Mouse (Mus musculus) forebrain, embryonic 14.5 days (tissue): ENCODE data around the gene Smg9. TPM values are rescaled to one million over a fixed set of nuclear protein-coding genes. Genes with fewer than 3 reads are reported as not detected.

Experiments
- ATAC-seq: fragments of 200-750 bp; cut with Nextera tagmentation; 2 replicates; pipeline ENCODE4 v1.8.0; 2017; ENCODE audit warnings: mild to moderate bottlenecking, moderate library complexity
- DNase-seq: peaks from one replicate; pipeline ENCODE4 v3.0.0-alpha.2; 2015; ENCODE audit warnings: low spot score
- H3K27ac ChIP-seq: fragments of 300-500 bp; sonication (generic); 2 replicates; pipeline ENCODE4 v1.5.1; 2014; ENCODE audit warnings: low read depth, mild to moderate bottlenecking, control low read depth, low read length, moderate library complexity
- H3K27me3 ChIP-seq: fragments of 300-500 bp; sonication (generic); replicated peaks from 2 replicates; pipeline ENCODE4 v1.6.1; 2014; ENCODE audit warnings: low read length, control low read depth, mixed read lengths; ENCODE audit not compliant: control insufficient read depth, insufficient read depth
- H3K36me3 ChIP-seq: fragments of 300-500 bp; sonication (generic); 2 replicates; pipeline ENCODE4 v1.6.1; 2014; ENCODE audit warnings: low read length, control low read depth; ENCODE audit not compliant: control insufficient read depth, insufficient read depth
- H3K4me1 ChIP-seq: fragments of 300-500 bp; sonication (generic); 2 replicates; pipeline ENCODE4 v1.6.1; 2014; ENCODE audit warnings: antibody characterized with exemption, low read length, control low read depth; ENCODE audit not compliant: control insufficient read depth, insufficient read depth
- H3K4me2 ChIP-seq: fragments of 300-500 bp; sonication (generic); 2 replicates; pipeline ENCODE4 v1.6.1; 2014; ENCODE audit warnings: mild to moderate bottlenecking, control low read depth, low read length
- H3K4me3 ChIP-seq: fragments of 300-500 bp; sonication (generic); 2 replicates; pipeline ENCODE4 v1.5.1; 2014; ENCODE audit warnings: low read depth, low read length, control low read depth
- H3K9ac ChIP-seq: fragments of 300-500 bp; sonication (generic); 2 replicates; pipeline ENCODE4 v1.6.1; 2014; ENCODE audit warnings: mild to moderate bottlenecking, low read length, control low read depth, moderate library complexity
- H3K9me3 ChIP-seq: fragments of 300-500 bp; sonication (generic); replicated peaks from 2 replicates; pipeline ENCODE4 v1.6.1; 2016; ENCODE audit warnings: low read length, control low read depth, mixed read lengths; ENCODE audit not compliant: control insufficient read depth
- WGBS: fragments of 180-500 bp; shearing (Covaris S2); extraction: QIAGEN DNeasy Blood & Tissue Kit; methylation state at CpG from one replicate; pipeline ENCODE4 v1.1.7; 2014; 5-methylcytosine and 5-hydroxymethylcytosine counted together
- polyA plus RNA-seq: library from polyadenylated mRNA; unstranded; fragments of >200 nt; fragmentation: Nextera tagmentation; extraction: Ambion mirVana; gene quantifications from 2 replicates; pipeline ENCODE4 v1.2.1, GENCODE M21; 2014

Smg9 gene
- polyA plus RNA-seq, 1 experiment from 2014 or later, result 23.4 TPM

DNA sequence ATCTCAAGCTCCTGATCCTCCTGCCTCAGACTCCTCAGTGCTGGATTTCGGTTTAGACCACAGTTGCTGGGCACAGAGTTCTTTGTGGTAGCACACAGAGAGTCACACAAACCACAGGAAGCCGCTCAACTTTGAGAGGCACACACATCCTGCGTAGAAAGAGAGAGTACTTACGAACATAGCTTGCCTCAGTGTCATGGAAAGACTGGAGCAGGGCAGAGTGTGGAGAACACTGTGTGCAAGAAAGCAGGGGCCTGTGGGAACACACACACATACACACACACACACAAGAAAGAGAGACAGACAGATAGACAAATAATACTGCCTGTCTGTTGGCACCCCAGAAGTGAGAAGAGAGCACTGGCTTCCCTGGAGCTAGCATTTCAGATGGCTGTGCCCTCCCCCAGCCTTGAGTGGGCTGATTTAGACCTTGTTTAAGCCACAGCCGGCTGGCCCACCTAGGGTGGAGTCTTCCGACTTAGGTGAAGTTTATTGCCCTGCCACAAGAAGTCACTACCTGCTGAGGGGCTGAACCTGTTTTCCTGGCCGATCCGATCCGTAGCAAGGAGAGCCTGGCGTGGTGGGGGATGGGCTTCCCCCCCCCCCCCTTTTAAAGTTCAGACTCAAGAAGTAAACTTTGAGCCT, 58.4 kb downstream of the Smg9 start:
- H3K27ac ChIP-seq, result no peak overlapping the region
- no peaks in the 10 kb centered on the region for H3K36me3 ChIP-seq
- no peak overlapping the region for H3K4me3 ChIP-seq
- no peaks in the 10 kb centered on the region for H3K27me3 ChIP-seq
- no peak overlapping the region for H3K9ac ChIP-seq
- no peaks in the 10 kb centered on the region for H3K4me1 ChIP-seq
- no peak overlapping the region for H3K4me2 ChIP-seq
- WGBS, result 83% methylated on average over 10 of the region's 10 CpGs
- H3K9me3 ChIP-seq, result no peaks in the 10 kb centered on the region
- DNase-seq (no peak), ATAC-seq (no peak)

- no peak overlapping the region for H3K4me3 ChIP-seq
- H3K9me3 ChIP-seq, result no peaks in the 10 kb centered on the region
- H3K27me3 ChIP-seq, result no peaks in the 10 kb centered on the region
- no peak overlapping the region for H3K27ac ChIP-seq
- H3K36me3 ChIP-seq, result no peaks in the 10 kb centered on the region
- WGBS, result 87% methylated on average over 5 of the region's 5 CpGs
- H3K4me1 ChIP-seq, result no peaks in the 10 kb centered on the region
- ATAC-seq (no peak), DNase-seq (no peak)
- no peak overlapping the region for H3K4me2 ChIP-seq
- H3K9ac ChIP-seq, result no peak overlapping the region
These were observed 60.0 kb downstream of the Smg9 start for GRCm38 (mm10) chr7:24459440-24459839.

- Histone ChIP-seq H3K27ac (no peak overlapping the region), H3K9me3 (no peaks in the 10 kb centered on the region), H3K36me3 (no peaks in the 10 kb centered on the region), H3K27me3 (no peaks in the 10 kb centered on the region), H3K9ac (no peak overlapping the region), H3K4me1 (no peaks in the 10 kb centered on the region), H3K4me3 (no peak overlapping the region), H3K4me2 (no peak overlapping the region)
- 77% methylated on average over 3 of the region's 3 CpGs for WGBS
- DNase-seq (no peak), ATAC-seq (no peak)
These were observed 60.4 kb downstream of the Smg9 start for GRCm38 (mm10) chr7:24459843-24460242.

DNA sequence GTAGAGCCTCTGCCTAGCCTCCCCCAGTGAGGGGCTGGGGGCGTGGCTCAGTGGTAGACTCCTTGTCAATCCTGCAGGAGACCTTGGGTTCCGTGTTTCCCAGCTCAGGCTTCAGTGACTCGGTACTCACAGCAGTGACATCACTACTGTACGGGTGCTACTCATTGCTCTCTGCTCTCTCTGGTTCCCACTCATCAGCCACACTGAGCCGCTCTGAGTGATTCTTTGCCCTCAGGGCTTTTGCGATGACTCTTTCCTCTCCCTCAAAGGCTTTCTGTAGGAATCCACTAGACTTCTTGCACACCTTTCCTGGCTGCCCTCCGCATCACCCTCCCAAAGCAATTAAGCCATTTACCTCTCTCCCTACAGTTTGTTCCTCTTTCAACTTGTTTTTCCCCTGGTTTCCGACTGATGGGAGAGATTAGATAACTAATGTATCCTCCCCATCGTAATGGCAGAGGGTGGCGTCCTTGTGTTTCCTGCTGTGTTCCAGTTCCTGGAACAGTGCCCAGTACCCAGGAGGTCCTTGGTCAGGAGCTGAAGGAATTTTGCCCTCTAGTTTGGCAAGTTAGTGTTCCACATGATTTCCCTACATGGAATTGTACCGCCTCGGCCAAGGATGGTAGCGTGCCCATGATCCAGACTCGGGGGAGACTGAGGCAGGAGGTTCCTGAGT, 62.1 kb downstream of the Smg9 start:
- no peak for ATAC-seq
- H3K4me3 ChIP-seq, result no peak overlapping the region

DNA sequence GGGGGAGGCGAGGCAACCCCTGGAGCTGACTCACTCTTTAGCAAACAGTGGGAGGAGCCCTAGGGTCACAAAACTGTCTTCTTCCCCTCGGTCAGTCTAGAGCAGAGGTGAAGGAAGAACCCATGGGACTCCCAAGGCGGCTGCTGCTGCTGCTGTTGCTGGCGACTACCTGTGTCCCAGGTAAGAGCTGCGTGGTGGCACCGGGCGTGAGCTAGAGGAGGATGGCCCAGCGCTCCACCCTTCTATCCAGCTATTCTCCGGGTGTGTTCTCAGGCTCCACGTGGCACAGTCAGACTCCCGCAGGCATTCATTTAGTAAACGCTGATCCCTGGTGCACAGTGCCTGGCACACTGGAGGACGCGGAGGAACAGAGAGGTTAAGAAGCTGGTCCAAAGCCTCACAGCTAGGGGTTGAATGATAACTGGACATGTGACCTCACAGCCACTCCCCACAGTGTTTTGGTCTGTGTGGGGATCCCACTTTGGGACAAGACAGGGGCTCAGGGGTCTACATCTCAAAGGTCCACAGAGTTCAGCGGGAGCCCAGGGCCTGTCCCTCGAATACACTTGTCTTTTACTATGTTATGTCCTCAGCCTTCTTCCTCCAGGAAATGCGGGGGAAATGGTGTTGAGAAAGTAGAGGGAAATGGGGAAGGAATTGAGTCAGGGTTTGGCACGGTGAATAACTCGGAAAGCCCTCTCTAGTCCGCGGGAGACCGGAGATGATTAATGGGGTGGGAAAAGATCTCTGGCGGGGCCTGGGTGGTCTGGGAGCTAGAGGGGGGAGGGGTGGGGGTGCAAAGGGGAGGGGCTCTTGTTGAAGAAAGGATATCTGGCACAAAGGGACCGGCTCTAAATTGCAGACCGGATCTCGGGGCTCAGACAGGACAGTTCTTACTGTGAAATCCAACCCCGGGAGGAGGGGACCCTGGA, 63.2 kb downstream of the Smg9 start, which contains the start of gene Plaur:
Gene Plaur (plus strand): TSS at position 97 of the 932 bp plus-strand sequence.
- H3K4me2 ChIP-seq, result no peak within 1 kb of the TSS
- DNase-seq (no peak), ATAC-seq (no peak)
- no peak within 1 kb of the TSS for H3K27ac ChIP-seq
- H3K27me3 ChIP-seq, result no peaks in the 10 kb centered on the region
- H3K36me3 ChIP-seq, result no peaks in the 10 kb centered on the region
- H3K9me3 ChIP-seq, result no peaks in the 10 kb centered on the region
- H3K4me3 ChIP-seq, result no peak within 1 kb of the TSS
- H3K9ac ChIP-seq, result no peak within 1 kb of the TSS
- 11% methylated on average over 25 of the region's 27 CpGs for WGBS
- no peaks in the 10 kb centered on the region for H3K4me1 ChIP-seq

More for the DNA sequence above, 62.1 kb downstream of the Smg9 start:
- 74% methylated on average over 14 of the region's 14 CpGs for WGBS
- H3K4me2 ChIP-seq, result no peak overlapping the region
- H3K4me1 ChIP-seq, result no peaks in the 10 kb centered on the region
- no peaks in the 10 kb centered on the region for H3K9me3 ChIP-seq
- no peak overlapping the region for H3K9ac ChIP-seq
- no peaks in the 10 kb centered on the region for H3K36me3 ChIP-seq
- DNase-seq, result no peak
- H3K27me3 ChIP-seq, result no peaks in the 10 kb centered on the region
- H3K27ac ChIP-seq, result no peak overlapping the region

GRCm38 (mm10) chr7:24466835-24467234, 67.4 kb downstream of the Smg9 start:
- H3K4me1 ChIP-seq, result no peaks in the 10 kb centered on the region
- DNase-seq (no peak), ATAC-seq (no peak)
- no peak overlapping the region for H3K27ac ChIP-seq
- H3K27me3 ChIP-seq, result no peaks in the 10 kb centered on the region
- no peaks in the 10 kb centered on the region for H3K9me3 ChIP-seq
- WGBS, result 88% methylated on average over 6 of the region's 6 CpGs
- no peak overlapping the region for H3K4me3 ChIP-seq
- H3K4me2 ChIP-seq, result no peak overlapping the region
- H3K9ac ChIP-seq, result no peak overlapping the region
- H3K36me3 ChIP-seq, result no peaks in the 10 kb centered on the region

- Histone ChIP-seq H3K9ac (no peak overlapping the region), H3K4me3 (no peak overlapping the region), H3K36me3 (no peaks in the 10 kb centered on the region), H3K4me2 (no peak overlapping the region), H3K27ac (no peak overlapping the region), H3K27me3 (no peaks in the 10 kb centered on the region), H3K9me3 (no peaks in the 10 kb centered on the region), H3K4me1 (no peaks in the 10 kb centered on the region)
- 86% methylated on average over 5 of the region's 5 CpGs for WGBS
- no peak for ATAC-seq
- no peak for DNase-seq
These were observed 68.5 kb downstream of the Smg9 start for GRCm38 (mm10) chr7:24467886-24468285.

DNA sequence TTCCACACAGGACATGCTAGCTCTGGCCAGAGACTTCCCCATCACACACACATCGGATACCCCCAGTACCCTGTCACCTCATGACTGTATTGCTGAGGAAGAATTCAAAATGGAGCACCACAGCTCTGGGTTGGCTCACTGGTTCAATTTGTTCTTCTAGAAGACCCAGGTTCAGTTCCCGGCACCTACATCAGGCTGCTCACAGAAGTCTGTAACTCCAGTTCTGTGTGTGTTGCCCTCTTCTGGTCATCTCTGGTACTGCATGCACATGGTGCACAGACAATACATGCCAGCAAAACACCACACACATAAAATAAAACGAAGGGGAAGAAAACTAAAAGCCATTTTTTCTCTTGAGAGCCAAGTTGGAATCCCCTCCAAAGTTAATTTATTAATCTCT, 69.7 kb downstream of the Smg9 start:
- ATAC-seq (no peak), DNase-seq (no peak)
- no peaks in the 10 kb centered on the region for H3K4me1 ChIP-seq
- H3K27ac ChIP-seq, result no peak overlapping the region
- no peaks in the 10 kb centered on the region for H3K27me3 ChIP-seq
- no peaks in the 10 kb centered on the region for H3K36me3 ChIP-seq
- WGBS, result 83% methylated on average over 3 of the region's 3 CpGs
- H3K9ac ChIP-seq, result no peak overlapping the region
- H3K4me2 ChIP-seq, result no peak overlapping the region
- H3K4me3 ChIP-seq, result no peak overlapping the region
- no peaks in the 10 kb centered on the region for H3K9me3 ChIP-seq
